In the genomic region with DNA sequence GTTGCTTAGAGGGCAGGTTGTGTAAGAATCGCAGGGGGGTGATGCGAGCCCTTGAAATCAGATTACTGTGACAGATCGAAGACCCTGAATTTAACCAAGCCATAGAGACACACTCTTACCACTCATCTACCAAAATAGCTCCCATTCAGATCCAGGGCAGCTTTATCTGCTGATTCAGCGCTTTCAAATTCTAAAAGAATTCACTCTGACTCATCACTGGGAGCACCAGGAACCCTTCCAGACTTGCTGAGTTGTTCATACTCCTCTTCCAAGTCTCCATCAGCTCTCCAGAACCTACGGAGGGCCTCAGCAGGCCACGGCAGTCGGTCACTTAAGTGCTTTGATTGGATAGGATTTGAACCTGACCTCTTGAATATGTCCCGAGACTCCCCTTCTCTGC, we compare ENCODE assay signal across 24 mouse cellular contexts. TPM values are rescaled to one million over a fixed set of nuclear protein-coding genes. Genes with fewer than 3 reads are reported as not detected.
DNase-seq lines count a peak whose midpoint lies in the region; ATAC-seq and TF ChIP-seq lines count a peak whose summit lies in the region.
"Had no signal": no experiment of that assay in that cellular context is flagged by ENCODE, and none has a peak within 500 bp of the region (broad histone marks: within the 10 kb centered on the region; RNA-seq: fewer than 3 reads in every experiment).

No protein-coding gene starts in this region.

- 94% methylated on average over 8 of the region's 8 CpGs for WGBS in hindbrain, embryonic 12.5 days

- DNase-seq in gastrocnemius, postnatal 14 days: peak; percentile 32
- no peak for DNase-seq in gastrocnemius, postnatal 36 days
- peak; percentile 25 for DNase-seq in 3134 (ENCODE audit: extremely low read depth, insufficient read length, low spot score)
- no peak for DNase-seq in ES-E14 (ENCODE audit: low read depth, low spot score)
- peak; percentile 58 for DNase-seq in fibroblast of lung, adult 2 months (ENCODE audit: low read depth)
- DNase-seq in urinary bladder, postnatal 4 days (ENCODE audit: low spot score in 2 of 2): no peak
- DNase-seq: adrenal gland, postnatal 25 days; cerebellum, adult 18-20 months; cerebellum, postnatal 36 days; heart, postnatal 36 days; lung, adult 2 months; lung, postnatal 4 days; right cerebral cortex, postnatal 4 days; thymus, postnatal 36 days had no signal

- H3K4me2 ChIP-seq in hindbrain, embryonic 12.5 days (replicated peaks): no peak overlapping the region
- H3K4me2 ChIP-seq: forebrain, embryonic 12.5 days; heart, embryonic 13.5 days; limb, embryonic 12.5 days; liver, embryonic 12.5 days; neural tube, embryonic 15.5 days had no signal

- H3K27ac ChIP-seq in ES-E14 (ENCODE audit: insufficient read depth, low read depth, low read length, poor library complexity, severe bottlenecking): no peak overlapping the region
- H3K27ac ChIP-seq in hindbrain, embryonic 12.5 days: no peak overlapping the region
- H3K27ac ChIP-seq: forebrain, embryonic 12.5 days; heart, embryonic 13.5 days; limb, embryonic 12.5 days; liver, embryonic 12.5 days; neural tube, embryonic 15.5 days had no signal

- no peaks in the 10 kb centered on the region for H3K27me3 ChIP-seq in hindbrain, embryonic 12.5 days
- H3K27me3 ChIP-seq: forebrain, embryonic 12.5 days; heart, embryonic 13.5 days; limb, embryonic 12.5 days; neural tube, embryonic 15.5 days had no signal

- H3K36me3 ChIP-seq in ES-E14 (ENCODE audit: control insufficient read depth, insufficient read depth, low read length, poor library complexity, severe bottlenecking): no peaks in the 10 kb centered on the region
- no peaks in the 10 kb centered on the region for H3K36me3 ChIP-seq in hindbrain, embryonic 12.5 days
- H3K36me3 ChIP-seq: forebrain, embryonic 12.5 days; G1E; heart, embryonic 13.5 days; limb, embryonic 12.5 days; liver, embryonic 12.5 days; neural tube, embryonic 15.5 days had no signal

- peaks cover 7% of the 10 kb centered on the region; the same call in 1 of the 2 replicates for H3K9me3 ChIP-seq in ES-E14 (ENCODE audit: control insufficient read depth, insufficient read depth, low read depth, low read length)
- H3K9me3 ChIP-seq in hindbrain, embryonic 12.5 days (replicated peaks): no peaks in the 10 kb centered on the region
- H3K9me3 ChIP-seq: forebrain, embryonic 12.5 days; heart, embryonic 13.5 days; limb, embryonic 12.5 days; liver, embryonic 12.5 days; neural tube, embryonic 15.5 days had no signal

- intact Hi-C loops in gastrocnemius, postnatal 14 days (cut with DNase I; ENCODE audit: low total_unique reads): loop anchor here (2.0 kb wide), 1 partner anchor 59 kb away; no protein-coding TSS in a partner anchor
- intact Hi-C loops in gastrocnemius, postnatal 36 days (cut with DNase I): no loop called here

- in situ Hi-C loops in ES-E14 (cut with MboI; ENCODE audit: low sequenced_read_pairs in 2 of 2, unreplicated experiment in 2 of 2): no loop called here

- no peak overlapping the region for H3K9ac ChIP-seq in ES-E14 (ENCODE audit: insufficient read depth, low read depth, low read length, poor library complexity, severe bottlenecking)
- no peak overlapping the region for H3K9ac ChIP-seq in hindbrain, embryonic 12.5 days
- H3K9ac ChIP-seq: forebrain, embryonic 12.5 days; heart, embryonic 13.5 days; limb, embryonic 12.5 days; liver, embryonic 12.5 days; neural tube, embryonic 15.5 days had no signal

- no peak overlapping the region for H3K4me3 ChIP-seq in ES-E14 (ENCODE audit: insufficient read depth in 1 of 2, low read depth in 1 of 2, low read length in 2 of 2, poor library complexity in 1 of 2, severe bottlenecking in 1 of 2)
- no peak overlapping the region for H3K4me3 ChIP-seq in hindbrain, embryonic 12.5 days
- H3K4me3 ChIP-seq: forebrain, embryonic 12.5 days; heart, embryonic 13.5 days; limb, embryonic 12.5 days; liver, embryonic 12.5 days; neural tube, embryonic 15.5 days had no signal

- ATAC-seq in hindbrain, embryonic 12.5 days (ENCODE audit: low FRiP score): no peak
- ATAC-seq: hindbrain, embryonic 16.5 days; intestine, postnatal 0 days; liver, embryonic 12.5 days; midbrain, embryonic 16.5 days had no signal

- no peaks in the 10 kb centered on the region; a peak in 1 of 4 replicates for H3K4me1 ChIP-seq in ES-E14 (ENCODE audit: control insufficient read depth in 2 of 2, insufficient read depth in 2 of 2, low read length in 2 of 2, poor library complexity in 1 of 2)
- peaks cover 3% of the 10 kb centered on the region for H3K4me1 ChIP-seq in hindbrain, embryonic 12.5 days
- H3K4me1 ChIP-seq: limb, embryonic 12.5 days; neural tube, embryonic 15.5 days had no signal

TF ChIP-seq in ES-E14, 5 proteins besides CTCF, POLR2A, EP300 and RAD21:
- TF ChIP-seq CHD2 (IDR thresholded peaks at IDR 0.05; ENCODE audit: low read depth, low read length): no peak
- peak; percentile 95 for TF ChIP-seq MAFK (IDR thresholded peaks at IDR 0.05; ENCODE audit: insufficient read depth, low read depth, low read length)
- TF ChIP-seq ZNF384 (IDR thresholded peaks at IDR 0.05; ENCODE audit: low read depth, low read length): no peak
- TF ChIP-seq ZC3H11A (IDR thresholded peaks at IDR 0.05; ENCODE audit: borderline replicate concordance, low read depth, low read length): no peak
- TF ChIP-seq HCFC1 (IDR thresholded peaks at IDR 0.05; ENCODE audit: borderline replicate concordance, insufficient read depth, low read length): no peak
TF ChIP-seq in ES-E14: peak in this region for 1.

RNA-seq across cellular contexts. Expression of a gene that starts 5.6 kb away (rescaled TPM):
- 10 to 100 TPM; 24.7 to 29.7 TPM for total RNA-seq in gastrocnemius, postnatal 14 days (2021)
- total RNA-seq in gastrocnemius, postnatal 36 days (2021): 10 to 100 TPM; 26.1 to 28.9 TPM
- 21.2 and 39.5 TPM in 2 replicates for total RNA-seq in ES-E14 (2012; rRNA removed)
- polyA plus RNA-seq in hindbrain, embryonic 12.5 days (2016; fragmentation: Nextera tagmentation; extraction: Ambion mirVana): 38.4 and 41.2 TPM in 2 replicates

Comparison
In these comparisons a context has a peak if more than half of its experiments do, and no peak if none do; other contexts are left out.
1. DNase-seq: peak in gastrocnemius, postnatal 14 days (single experiment), 3134 (single experiment) and fibroblast of lung, adult 2 months (single experiment); none in gastrocnemius, postnatal 36 days (0 of 2), ES-E14 (single experiment) and urinary bladder, postnatal 4 days (0 of 2).